Mouse (Mus musculus): ENCODE data around the gene Pde4b. TPM values are rescaled to one million over a fixed set of nuclear protein-coding genes. Genes with fewer than 3 reads are reported as not detected.

Gene Pde4b
- total RNA-seq, 2 experiments from 2014 or later, result 3.4 to 6.4 TPM

- no peak for DNase-seq
These were observed 202.8 kb downstream of the Pde4b start for GRCm38 (mm10) chr4:102290052-102290734.

- no peak for DNase-seq
These were observed 210.2 kb downstream of the Pde4b start for GRCm38 (mm10) chr4:102297558-102297957.

- peak; percentile 41 for DNase-seq
These were observed 215.2 kb downstream of the Pde4b start for GRCm38 (mm10) chr4:102302568-102302967.

GRCm38 (mm10) chr4:102307661-102308297, 220.4 kb downstream of the Pde4b start:
- DNase-seq, result no peak

- DNase-seq, result no peak
These were observed 223.3 kb downstream of the Pde4b start for GRCm38 (mm10) chr4:102310630-102311029.

GRCm38 (mm10) chr4:102316011-102316410, 228.7 kb downstream of the Pde4b start:
- DNase-seq, result no peak

- DNase-seq, result no peak
These were observed 229.4 kb downstream of the Pde4b start for GRCm38 (mm10) chr4:102316699-102317285.

GRCm38 (mm10) chr4:102318596-102318995, 231.3 kb downstream of the Pde4b start:
- DNase-seq, result no peak

GRCm38 (mm10) chr4:102321340-102321739, 234.0 kb downstream of the Pde4b start:
- no peak for DNase-seq

- DNase-seq, result no peak
These were observed 245.0 kb downstream of the Pde4b start for GRCm38 (mm10) chr4:102332386-102332785.

GRCm38 (mm10) chr4:102332885-102333284, 245.5 kb downstream of the Pde4b start:
- DNase-seq, result no peak

GRCm38 (mm10) chr4:102346911-102347492, 259.7 kb downstream of the Pde4b start:
- no peak for DNase-seq

GRCm38 (mm10) chr4:102351476-102352475, 264.4 kb downstream of the Pde4b start:
- no peak for DNase-seq

GRCm38 (mm10) chr4:102353641-102354403, 266.5 kb downstream of the Pde4b start:
- no peak for DNase-seq

- no peak for DNase-seq
These were observed 280.9 kb downstream of the Pde4b start for GRCm38 (mm10) chr4:102368105-102368735.

GRCm38 (mm10) chr4:102374614-102375013, 287.3 kb downstream of the Pde4b start:
- DNase-seq, result no peak

- DNase-seq, result no peak
These were observed 295.6 kb downstream of the Pde4b start for GRCm38 (mm10) chr4:102382763-102383505.

- DNase-seq, result no peak
These were observed 306.3 kb downstream of the Pde4b start for GRCm38 (mm10) chr4:102393605-102394004.

GRCm38 (mm10) chr4:102397334-102397733, 310.0 kb downstream of the Pde4b start:
- DNase-seq, result no peak

GRCm38 (mm10) chr4:102398512-102398911, 311.2 kb downstream of the Pde4b start:
- DNase-seq, result no peak

Measured in adrenal gland, postnatal 36 days (tissue).